Mouse (Mus musculus) lung, embryonic 14.5 days (tissue): ENCODE data around the gene Mycbpap. TPM values are rescaled to one million over a fixed set of nuclear protein-coding genes. Genes with fewer than 3 reads are reported as not detected.

ENCODE experiments used
- ATAC-seq: fragments of 200-750 bp; cut with Nextera tagmentation; 2 replicates; pipeline ENCODE4 v1.8.0; 2017; ENCODE audit warnings: mild to moderate bottlenecking, moderate TSS enrichment, moderate library complexity; ENCODE audit not compliant: insufficient read depth
- DNase-seq: peaks from one replicate; pipeline ENCODE4 v3.0.0-alpha.2; 2015
- H3K27ac ChIP-seq: fragments of 300-500 bp; sonication (generic); 2 replicates; pipeline ENCODE4 v1.5.1; 2014; ENCODE audit warnings: low read depth, mild to moderate bottlenecking, moderate library complexity
- H3K27me3 ChIP-seq: fragments of 300-500 bp; sonication (generic); 2 replicates; pipeline ENCODE4 v1.6.1; 2014; ENCODE audit warnings: low read length, control low read depth; ENCODE audit not compliant: insufficient read depth
- H3K36me3 ChIP-seq: fragments of 300-500 bp; sonication (generic); 2 replicates; pipeline ENCODE4 v1.6.1; 2014; ENCODE audit warnings: control low read depth; ENCODE audit not compliant: insufficient read depth
- H3K4me1 ChIP-seq: fragments of 300-500 bp; sonication (generic); 2 replicates; pipeline ENCODE4 v1.6.1; 2014; ENCODE audit warnings: antibody characterized with exemption, control low read depth; ENCODE audit not compliant: insufficient read depth
- H3K4me2 ChIP-seq: fragments of 300-500 bp; sonication (generic); 2 replicates; pipeline ENCODE4 v1.6.1; 2014; ENCODE audit warnings: mild to moderate bottlenecking
- H3K4me3 ChIP-seq: fragments of 300-500 bp; sonication (generic); 2 replicates; pipeline ENCODE4 v1.5.1; 2014; ENCODE audit warnings: low read depth, low read length
- H3K9ac ChIP-seq: fragments of 300-500 bp; sonication (generic); 2 replicates; pipeline ENCODE4 v1.6.1; 2014
- H3K9me3 ChIP-seq: fragments of 300-500 bp; sonication (generic); 2 replicates; pipeline ENCODE4 v1.6.1; 2016; ENCODE audit warnings: low read depth, low read length, control low read depth
- CTCF ChIP-seq: IDR thresholded peaks from 2 replicates; pipeline ENCODE4 v1.5.1; 2016; ENCODE audit warnings: antibody characterized with exemption, low read depth
- WGBS: fragments of 180-500 bp; shearing (Covaris S2); extraction: QIAGEN DNeasy Blood & Tissue Kit; methylation state at CpG from one replicate; pipeline ENCODE4 v1.1.7; 2014; 5-methylcytosine and 5-hydroxymethylcytosine counted together
- polyA plus RNA-seq: library from polyadenylated mRNA; unstranded; fragments of >200 nt; fragmentation: Nextera tagmentation; extraction: Ambion mirVana; gene quantifications from 2 replicates; pipeline ENCODE4 v1.2.1, GENCODE M21; 2014

The Mycbpap gene
- polyA plus RNA-seq, 1 experiment from 2014 or later: 3.2 TPM

DNA sequence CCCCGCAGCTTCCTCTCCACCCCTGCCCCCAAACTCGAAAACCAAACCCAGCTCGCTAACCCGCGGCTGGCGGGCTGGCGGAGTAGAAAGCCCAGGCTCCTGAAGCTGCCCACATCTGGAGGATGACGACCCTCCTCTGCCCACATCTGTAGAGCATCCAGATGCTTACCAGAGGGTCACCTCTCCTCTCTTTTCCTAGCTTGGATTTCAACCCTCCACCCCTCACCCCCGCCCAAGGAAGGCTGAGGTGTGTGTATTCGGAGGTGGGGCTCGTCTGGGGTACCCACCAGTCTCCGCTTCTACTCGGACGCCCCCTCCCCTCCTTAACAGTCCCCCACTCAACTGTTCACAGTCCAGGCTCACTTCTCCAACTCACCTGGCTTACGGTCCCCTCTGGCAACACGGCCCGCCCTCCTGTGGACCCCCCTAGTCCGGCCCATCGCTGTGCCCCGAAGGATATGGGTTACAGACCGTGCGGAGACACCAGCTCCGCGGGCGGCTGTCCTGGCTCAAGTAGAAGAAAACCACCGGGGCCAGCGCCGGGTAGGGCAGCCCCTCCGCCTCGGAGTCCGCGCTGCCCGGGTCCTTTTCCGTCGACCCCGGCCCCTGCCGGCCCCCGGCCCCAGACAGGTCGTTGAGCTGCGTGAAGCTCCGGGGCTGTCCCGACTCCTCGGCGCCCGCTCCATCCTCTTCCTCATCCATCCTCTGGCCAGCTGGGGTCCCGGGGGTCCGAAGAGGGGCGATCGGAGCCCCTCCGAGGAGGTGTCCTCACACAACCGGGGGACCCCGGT is 48.4 kb downstream of the Mycbpap start:
- peaks cover 36% of the 10 kb centered on the region for H3K27me3 ChIP-seq
- TF ChIP-seq CTCF: no peak
- 0 out of 2 replicates have a peak, but pooled peaks have one; percentile 1 for ATAC-seq
- peaks cover 32% of the 10 kb centered on the region for H3K4me1 ChIP-seq
- no peaks in the 10 kb centered on the region for H3K9me3 ChIP-seq
- peak overlapping the region; percentile 72 for H3K4me3 ChIP-seq
- no peaks in the 10 kb centered on the region for H3K36me3 ChIP-seq
- peak; percentile 43 for DNase-seq
- WGBS: 1% methylated on average over 52 of the region's 52 CpGs
- peak overlapping the region; percentile 91 for H3K27ac ChIP-seq
- peak overlapping the region; percentile 92 for H3K4me2 ChIP-seq
- peak overlapping the region; percentile 77 for H3K9ac ChIP-seq

- Histone ChIP-seq H3K36me3 (no peaks in the 10 kb centered on the region), H3K9me3 (no peaks in the 10 kb centered on the region), H3K27ac (no peak overlapping the region; the same call in 1 of the 2 replicates), H3K4me3 (peak overlapping the region; percentile 72), H3K27me3 (peaks cover 36% of the 10 kb centered on the region), H3K4me2 (peak overlapping the region; percentile 92), H3K4me1 (peaks cover 38% of the 10 kb centered on the region), H3K9ac (peak overlapping the region; percentile 77)
- ATAC-seq (no peak), DNase-seq (peak; percentile 43)
- no peak for TF ChIP-seq CTCF
- under 1% methylated on average over 15 of the region's 15 CpGs for WGBS
Measured at GRCm38 (mm10) chr11:94472585-94472915, 49.0 kb downstream of the Mycbpap start.

GRCm38 (mm10) chr11:94471740-94472584 is 49.6 kb downstream of the Mycbpap start:
- peak; percentile 16; the same call in 1 of the 2 replicates for TF ChIP-seq CTCF
- Histone ChIP-seq H3K4me1 (peaks cover 42% of the 10 kb centered on the region), H3K9ac (peak overlapping the region; percentile 77), H3K27me3 (peaks cover 36% of the 10 kb centered on the region), H3K27ac (no peak overlapping the region), H3K4me2 (peak overlapping the region; percentile 92), H3K9me3 (no peaks in the 10 kb centered on the region), H3K4me3 (peak overlapping the region; percentile 72), H3K36me3 (no peaks in the 10 kb centered on the region)
- 7% methylated on average over 17 of the region's 17 CpGs for WGBS
- no peak for ATAC-seq
- peak; percentile 59 for DNase-seq

GRCm38 (mm10) chr11:94470391-94470790 is 51.2 kb downstream of the Mycbpap start:
- WGBS: 49% methylated on average over 6 of the region's 7 CpGs
- Histone ChIP-seq H3K9me3 (no peaks in the 10 kb centered on the region), H3K4me1 (peaks cover 42% of the 10 kb centered on the region), H3K27me3 (peaks cover 36% of the 10 kb centered on the region), H3K9ac (no peak overlapping the region; the same call in 1 of the 2 replicates), H3K4me2 (peak overlapping the region; percentile 92; the same call in 1 of the 2 replicates), H3K4me3 (0 out of 2 replicates have a peak overlapping the region, but pooled peaks have one; percentile 3), H3K36me3 (0 out of 2 replicates have a peak, but pooled peaks cover 3% of the 10 kb centered on the region), H3K27ac (peak overlapping the region; percentile 63)
- peak; percentile 42 for DNase-seq
- TF ChIP-seq CTCF: no peak
- no peak for ATAC-seq

- H3K4me2 ChIP-seq: peak overlapping the region; percentile 25
- H3K36me3 ChIP-seq: 0 out of 2 replicates have a peak, but pooled peaks cover 5% of the 10 kb centered on the region
- H3K9me3 ChIP-seq: no peaks in the 10 kb centered on the region
- H3K27ac ChIP-seq: peak overlapping the region; percentile 61
- H3K9ac ChIP-seq: no peak overlapping the region
- no peak for TF ChIP-seq CTCF
- WGBS: 33% methylated on average over 9 of the region's 9 CpGs
- peaks cover 26% of the 10 kb centered on the region for H3K27me3 ChIP-seq
- H3K4me3 ChIP-seq: no peak overlapping the region
- ATAC-seq (no peak), DNase-seq (peak; percentile 71)
- peaks cover 36% of the 10 kb centered on the region for H3K4me1 ChIP-seq
Measured at GRCm38 (mm10) chr11:94469136-94470064, 52.1 kb downstream of the Mycbpap start.

- WGBS: 22% methylated on average over 4 of the region's 4 CpGs
- Histone ChIP-seq H3K4me1 (peaks cover 36% of the 10 kb centered on the region), H3K36me3 (0 out of 2 replicates have a peak, but pooled peaks cover 5% of the 10 kb centered on the region), H3K4me2 (no peak overlapping the region), H3K27ac (0 out of 2 replicates have a peak overlapping the region, but pooled peaks have one; percentile 61), H3K4me3 (no peak overlapping the region), H3K9me3 (no peaks in the 10 kb centered on the region), H3K9ac (no peak overlapping the region), H3K27me3 (peaks cover 21% of the 10 kb centered on the region)
- ATAC-seq (no peak), DNase-seq (peak; percentile 60)
- TF ChIP-seq CTCF: no peak
Measured at GRCm38 (mm10) chr11:94468582-94469064, 52.9 kb downstream of the Mycbpap start.
